Mouse (Mus musculus): ENCODE data around the gene Taar7b.

DNA sequence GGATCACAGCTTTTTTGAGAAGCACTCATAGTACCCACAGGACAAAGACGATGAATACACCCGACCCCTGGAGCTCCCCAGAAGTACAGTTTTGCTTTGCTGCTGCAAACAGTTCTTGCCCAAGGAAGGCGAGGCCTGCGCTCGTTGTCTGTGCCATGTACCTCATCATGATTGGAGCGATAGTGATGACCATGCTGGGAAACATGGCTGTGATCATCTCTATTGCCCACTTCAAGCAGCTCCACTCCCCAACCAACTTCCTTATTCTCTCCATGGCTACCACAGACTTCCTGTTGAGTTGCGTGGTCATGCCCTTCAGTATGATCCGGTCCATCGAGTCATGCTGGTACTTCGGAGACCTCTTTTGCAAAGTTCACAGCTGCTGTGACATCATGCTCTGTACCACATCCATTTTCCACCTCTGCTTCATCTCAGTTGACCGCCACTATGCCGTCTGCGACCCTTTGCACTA lies 39.3 kb upstream of the Taar7b start, which contains the start of gene Taar4:
- TF ChIP-seq POLR2A (IDR thresholded peaks at IDR 0.05; ENCODE audit: borderline replicate concordance, low read depth, low read length) = no peak
- TF ChIP-seq CTCF (IDR thresholded peaks at IDR 0.05; ENCODE audit: low read depth, low read length) = no peak

All from bone marrow macrophage, adult 2 months (primary cell).